Mouse (Mus musculus) WW6 (cell line): ENCODE results near the gene Fubp3.
A peak's percentile ranks its signal among the peaks of the same experiment; 100 is the strongest.
"Not testable (repeated sequence)": the region's sequence is repeated elsewhere in the genome, so short reads cannot be mapped to it uniquely, and the experiment has no call there.

Experiments
- DNase-seq: peaks from one replicate; pipeline ENCODE4 v3.0.0-alpha.2; 2013; ENCODE audit warnings: low read depth, low spot score

The Fubp3 gene

DNA sequence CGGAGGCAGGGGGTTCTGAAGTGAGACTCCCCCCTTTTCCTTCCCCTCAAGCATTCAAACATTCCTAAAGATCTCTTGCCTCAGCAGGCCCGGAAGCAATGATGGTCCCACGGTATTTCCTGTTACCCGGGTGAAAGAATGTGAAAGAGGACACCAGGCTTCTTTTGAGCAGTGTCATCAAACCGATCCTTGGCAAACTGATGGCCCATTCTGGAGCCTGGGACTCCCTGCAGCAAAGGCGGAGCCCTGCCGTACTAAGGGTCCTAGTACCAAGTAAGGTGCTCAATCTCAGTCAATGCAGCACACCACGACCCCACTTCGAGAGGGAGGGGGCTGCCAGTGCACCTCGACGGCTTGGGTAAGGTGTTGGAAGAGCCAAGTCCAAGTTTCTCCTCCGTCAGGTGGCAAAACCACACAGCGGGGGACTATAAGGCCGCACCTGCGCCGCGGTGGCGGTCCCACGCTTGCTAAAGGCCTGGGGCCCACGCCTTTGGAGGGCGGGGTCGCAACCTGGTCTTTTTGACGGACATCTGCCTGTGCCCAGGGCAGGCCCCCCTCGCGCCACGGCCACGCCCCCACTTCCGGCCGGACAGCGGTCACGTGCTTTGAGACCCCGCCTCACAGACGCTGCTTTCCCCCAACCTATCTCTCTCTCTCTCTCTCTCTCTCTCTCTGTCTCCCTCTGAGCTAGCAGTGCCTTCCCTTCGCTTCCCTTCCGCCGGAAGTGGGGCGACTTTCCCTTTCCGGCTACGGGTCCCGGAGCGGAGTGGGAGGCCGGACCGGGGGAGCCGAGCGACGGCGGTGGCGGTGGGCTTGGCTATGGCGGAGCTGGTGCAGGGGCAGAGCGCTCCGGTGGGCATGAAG is at the start of gene Fubp3:
Gene Fubp3 (plus strand): TSS at position 601 of the 864 bp plus-strand sequence.
- DNase-seq, result peak; percentile 89

DNA sequence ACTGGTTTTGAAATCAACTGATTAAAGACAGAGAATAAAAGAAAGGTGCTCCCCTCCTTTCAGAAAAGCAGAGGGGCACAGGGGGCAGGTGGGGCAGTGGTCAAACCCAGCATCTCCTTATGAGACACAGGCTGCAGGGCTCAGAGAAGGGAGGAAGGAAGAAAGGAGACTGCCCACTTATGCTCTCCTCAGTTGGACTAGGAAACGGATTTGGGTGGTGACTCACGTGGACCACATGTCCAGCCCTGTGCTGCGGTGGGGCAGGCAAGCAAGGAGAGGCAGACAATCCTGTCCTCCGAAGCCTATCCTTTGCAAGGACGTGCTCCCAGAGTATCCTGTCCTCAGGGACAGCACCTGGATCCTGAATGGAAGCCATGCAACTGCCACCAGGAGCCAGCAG is 47.8 kb upstream of the Fubp3 start:
- no peak for DNase-seq

DNA sequence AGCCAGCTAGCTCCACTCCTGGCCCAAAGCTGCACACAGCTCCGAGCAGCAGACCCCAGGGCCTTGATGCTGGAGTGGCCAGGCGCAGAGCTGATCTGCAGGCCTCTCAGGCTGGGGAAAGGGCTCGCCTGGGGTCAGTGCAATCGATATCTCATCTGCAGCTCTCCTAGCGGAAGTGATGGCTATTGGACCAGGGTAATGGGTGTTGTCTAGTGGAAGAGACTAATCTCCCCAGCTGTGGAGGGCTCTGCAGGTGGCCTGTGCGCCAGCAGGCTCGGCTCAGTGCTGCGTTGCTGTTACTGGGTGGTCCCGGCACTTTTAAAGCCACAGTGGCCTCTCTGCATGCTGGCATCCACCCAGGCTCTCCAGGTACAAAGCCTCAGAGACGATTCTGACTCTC is 46.7 kb upstream of the Fubp3 start:
- no peak for DNase-seq

DNA sequence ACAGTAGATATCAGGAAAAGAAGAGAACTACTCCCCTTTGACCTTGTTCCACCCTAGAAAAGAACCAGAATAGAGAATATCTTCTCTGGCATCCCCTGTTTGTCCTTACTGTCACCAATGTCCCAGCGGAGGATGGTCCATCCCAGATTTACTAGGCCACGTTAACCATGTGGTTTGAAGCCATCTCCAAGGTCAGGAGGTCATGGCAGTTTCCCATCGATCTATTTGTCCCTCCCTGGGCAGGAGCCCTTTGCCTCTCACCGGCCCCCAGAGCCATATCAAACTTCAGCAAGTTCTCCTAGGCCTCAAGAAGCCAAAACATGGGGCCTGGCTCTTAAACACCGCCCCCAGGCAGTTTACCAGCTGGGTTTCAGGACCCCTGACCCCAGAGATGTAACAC is 42.2 kb upstream of the Fubp3 start:
- DNase-seq, result no peak

DNA sequence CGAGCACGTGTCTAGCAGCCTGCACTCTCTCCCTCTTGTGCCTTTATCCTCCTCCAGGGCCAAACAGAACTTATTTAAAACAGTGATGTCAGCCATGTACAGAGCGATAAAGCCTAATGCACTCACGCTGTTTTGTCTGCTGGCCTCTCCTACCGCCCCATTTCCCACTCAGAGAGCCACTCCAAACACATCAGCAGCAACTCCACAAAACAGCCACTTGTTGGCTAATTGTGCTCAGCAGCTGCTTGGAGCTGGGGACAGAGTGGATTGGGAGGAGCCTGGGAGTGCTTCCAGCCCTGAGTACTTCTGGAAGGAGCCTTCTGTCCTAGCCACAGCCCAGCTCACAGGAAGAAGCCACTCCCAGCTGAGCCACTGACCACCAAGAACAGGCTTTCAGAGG is 35.4 kb upstream of the Fubp3 start:
- no peak for DNase-seq

DNA sequence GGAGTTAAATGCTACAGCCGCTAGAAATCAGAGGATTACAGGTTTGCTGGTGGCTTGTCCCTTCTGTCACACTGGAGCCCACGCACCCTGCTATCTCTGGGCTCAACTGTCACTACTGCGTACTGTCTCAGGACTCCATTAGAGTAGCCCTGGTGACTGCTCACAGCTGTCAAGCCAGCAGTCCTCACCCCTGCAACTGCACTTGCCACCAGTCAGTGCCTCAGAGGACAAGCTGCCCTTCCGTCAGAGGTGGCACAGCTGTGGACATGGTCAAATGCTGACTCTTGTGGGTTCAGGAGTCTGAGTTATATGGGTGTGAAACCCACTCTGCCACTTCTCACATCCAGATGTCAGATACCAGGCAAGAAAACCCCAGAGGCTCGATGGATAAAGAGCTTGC is 33.7 kb upstream of the Fubp3 start:
- DNase-seq, result no peak

DNA sequence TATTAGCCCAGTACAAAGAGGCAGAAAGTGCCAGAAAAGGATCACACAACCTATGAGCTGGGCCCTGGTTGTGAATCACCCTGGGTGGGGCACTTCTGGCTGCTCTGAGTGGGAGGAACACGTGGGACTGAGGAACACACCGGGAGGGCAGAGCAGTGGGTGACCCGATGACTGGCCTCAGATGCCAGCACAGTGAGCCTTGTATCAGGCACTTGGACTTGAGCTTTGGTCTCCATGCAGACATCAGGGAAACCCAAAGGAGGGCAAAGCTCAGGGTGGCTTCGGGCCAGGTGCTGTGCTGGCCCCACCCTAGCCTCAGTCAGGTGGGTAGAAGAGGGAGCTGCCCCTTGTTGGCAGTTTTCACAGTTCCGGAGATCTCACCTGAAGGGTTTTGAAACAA is 30.9 kb upstream of the Fubp3 start:
- no peak for DNase-seq

DNA sequence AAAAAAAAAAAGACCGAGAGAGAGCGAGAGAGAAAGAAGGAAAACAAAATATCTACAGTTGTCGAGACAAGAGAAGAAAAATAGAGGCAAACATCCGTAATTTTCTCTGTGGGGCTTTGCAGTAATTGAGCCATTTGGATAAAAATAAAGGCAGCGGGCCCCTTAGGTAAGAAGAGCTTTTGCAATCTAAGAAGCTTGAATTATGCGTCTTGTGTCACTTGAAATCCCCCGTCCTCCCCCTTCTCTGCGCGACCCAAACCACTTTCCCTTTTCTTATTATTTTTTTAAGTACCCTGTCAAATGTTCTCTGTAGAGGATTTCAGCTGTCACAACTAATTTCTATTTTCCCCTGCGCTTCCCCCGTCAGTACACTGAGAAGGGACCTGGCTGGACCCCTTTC is 24.7 kb upstream of the Fubp3 start:
- no peak for DNase-seq

DNA sequence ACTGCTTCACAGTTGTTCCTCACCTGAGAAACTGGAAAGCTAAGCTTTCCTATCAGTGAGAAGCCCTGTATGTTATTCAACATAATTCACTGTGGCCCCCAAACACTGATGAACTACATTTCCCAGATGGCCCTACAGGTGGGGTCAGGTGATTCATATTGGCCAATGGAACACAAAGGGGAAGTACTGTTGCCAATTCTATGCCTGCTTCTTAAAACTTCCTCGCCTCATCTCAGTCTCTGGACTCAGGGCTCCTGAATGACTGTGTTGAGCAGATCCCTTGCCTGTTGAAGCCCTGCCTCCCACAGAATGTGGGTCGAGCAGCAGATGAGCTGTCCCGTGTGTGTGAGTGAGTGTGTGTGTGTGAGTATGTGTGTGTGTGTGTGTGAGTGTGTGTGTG is 21.9 kb upstream of the Fubp3 start:
- DNase-seq, result no peak

DNA sequence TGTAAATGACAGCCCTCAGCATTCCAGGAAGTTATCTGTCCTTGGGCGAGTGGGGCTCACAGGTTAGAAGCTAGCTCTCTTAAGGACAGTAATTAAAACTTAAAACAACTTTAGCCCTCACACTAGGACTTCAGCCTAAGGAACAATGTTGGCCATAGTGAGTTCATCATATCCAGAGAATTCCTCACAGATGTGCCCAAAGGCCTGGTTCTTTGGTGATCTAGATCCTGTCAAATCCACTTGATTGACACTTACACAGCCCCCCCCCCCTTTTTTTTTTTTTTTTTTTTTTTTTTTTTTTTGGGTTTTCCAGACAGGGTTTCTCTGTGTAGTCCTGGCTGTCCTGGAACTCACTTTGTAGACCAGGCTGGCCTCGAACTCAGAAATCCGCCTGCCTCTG is 21.1 kb upstream of the Fubp3 start:
- not testable (repeated sequence) for DNase-seq

DNA sequence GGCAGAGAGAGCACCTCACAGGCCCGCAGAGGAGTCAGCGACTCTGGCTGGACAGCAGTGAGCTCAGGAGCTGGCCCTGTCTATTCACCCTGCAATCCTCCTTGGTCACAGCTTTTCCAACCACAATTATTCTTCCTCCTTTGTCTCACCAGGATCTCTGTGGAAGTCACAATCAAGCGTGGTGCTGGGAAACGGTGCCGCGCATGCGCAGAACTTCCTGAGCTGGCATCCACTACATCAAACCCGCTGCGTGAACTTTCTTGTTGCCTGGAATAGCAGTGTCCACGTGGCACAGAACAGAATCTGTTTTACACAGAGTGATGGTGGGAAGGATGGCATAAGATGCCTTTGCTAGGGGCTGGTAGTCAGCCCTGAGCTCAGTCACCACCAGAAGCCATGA is 20.5 kb upstream of the Fubp3 start:
- DNase-seq, result no peak

DNA sequence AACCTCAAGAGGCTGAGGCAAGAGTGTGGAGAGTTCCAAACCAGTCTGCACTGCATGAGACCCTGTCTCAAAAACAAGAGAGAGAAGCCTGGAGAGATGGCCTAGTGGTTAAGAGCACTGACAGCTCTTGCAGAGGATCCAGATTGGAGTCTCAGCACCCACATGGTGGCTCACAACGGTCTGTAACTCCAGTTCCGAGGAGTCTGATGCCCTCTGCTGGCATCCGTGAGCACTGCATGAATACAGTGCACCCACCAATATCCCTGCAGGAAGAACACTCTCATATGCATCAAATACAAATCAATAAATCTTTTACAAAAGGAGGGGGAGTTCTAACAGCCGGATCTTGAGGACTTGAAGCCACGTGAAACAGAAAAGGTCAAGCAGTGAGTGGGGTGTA is 17.8 kb upstream of the Fubp3 start:
- no peak for DNase-seq

DNA sequence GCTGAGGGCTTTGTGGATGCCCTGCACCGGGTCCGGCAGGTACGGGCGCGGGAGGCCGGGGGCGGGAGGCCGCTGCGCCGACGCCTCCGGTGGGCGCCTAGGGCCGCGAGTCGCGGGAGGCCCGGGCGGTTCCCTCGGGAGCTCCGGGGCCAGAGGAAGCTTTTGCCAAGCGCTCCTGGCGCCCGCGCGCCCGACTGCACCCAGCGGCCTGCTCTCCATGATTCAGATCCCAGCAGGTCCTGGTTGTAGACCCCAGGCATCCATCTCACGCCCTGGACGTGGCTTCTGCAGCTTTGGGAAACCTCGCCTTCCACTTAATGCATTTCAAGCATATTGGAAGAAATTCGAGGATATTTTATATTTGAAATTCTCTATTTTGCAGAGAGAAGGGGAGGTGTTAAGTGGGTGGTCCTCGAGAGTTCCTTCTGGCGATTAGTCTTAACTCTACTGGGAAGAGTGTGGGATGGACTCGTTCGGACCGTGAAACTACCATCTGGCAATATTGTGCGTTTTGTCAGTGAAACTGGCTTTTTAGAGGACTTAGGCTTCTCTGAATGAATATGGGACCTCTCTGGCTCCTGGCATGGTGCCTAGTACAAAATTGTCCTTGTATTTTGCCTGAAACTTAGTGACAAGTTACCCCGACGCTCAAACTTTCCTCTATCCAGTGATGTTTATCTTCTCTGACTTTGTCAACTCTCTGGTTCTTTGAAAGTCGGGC is 624 bp downstream of the Fubp3 start:
- no peak for DNase-seq

DNA sequence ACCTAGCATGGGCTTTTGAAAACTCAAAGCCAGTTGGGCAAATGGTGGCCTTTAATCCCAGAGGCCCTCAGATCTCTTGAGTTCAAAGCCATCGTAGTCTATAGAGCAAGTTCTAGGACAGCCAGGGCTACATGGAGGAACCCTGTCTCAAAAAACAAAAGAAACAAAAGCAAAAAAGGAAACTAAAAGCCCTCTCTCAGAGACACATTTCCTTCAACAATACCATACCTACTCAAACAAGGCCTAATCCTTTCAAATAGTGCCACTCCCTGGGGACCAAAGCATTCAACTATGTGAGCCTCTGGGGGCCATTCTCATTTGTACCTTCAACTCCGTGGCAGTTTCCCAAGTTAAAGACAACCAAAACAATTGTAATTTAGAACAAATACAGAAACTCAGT is 9.2 kb downstream of the Fubp3 start:
- DNase-seq, result no peak

DNA sequence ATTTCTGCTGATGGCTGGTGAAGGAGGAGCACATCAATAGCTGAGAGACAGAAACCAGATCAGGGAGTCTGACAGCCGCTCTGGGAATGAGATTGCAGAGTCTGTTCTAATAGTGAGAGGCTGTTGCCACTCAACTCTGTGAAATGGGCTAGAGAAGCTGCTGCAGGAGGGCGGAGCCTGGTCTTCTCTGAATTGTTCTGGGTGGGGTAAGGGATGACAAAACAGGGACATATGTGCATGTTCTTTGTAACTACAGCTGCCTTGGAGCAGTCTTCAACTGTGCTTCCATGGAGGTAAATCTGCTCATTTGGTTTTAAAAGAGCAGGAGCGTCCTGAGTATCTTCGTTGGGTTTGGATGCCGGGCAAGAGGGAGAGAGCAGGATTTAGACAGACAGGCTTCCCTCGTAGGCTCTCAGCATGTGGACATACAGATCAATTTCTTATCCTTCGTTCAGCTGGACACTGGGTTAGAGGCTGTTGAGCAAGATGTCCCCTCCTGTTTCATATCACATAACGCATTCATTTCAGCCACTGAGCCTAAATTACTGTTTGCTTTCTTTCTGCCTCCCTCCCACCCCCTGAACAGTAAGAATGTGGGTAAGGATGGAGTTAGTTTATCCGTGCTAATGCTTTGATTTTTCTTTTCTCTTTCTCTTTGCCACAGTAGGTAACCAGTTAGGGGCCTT is 19.5 kb downstream of the Fubp3 start:
- no peak for DNase-seq

DNA sequence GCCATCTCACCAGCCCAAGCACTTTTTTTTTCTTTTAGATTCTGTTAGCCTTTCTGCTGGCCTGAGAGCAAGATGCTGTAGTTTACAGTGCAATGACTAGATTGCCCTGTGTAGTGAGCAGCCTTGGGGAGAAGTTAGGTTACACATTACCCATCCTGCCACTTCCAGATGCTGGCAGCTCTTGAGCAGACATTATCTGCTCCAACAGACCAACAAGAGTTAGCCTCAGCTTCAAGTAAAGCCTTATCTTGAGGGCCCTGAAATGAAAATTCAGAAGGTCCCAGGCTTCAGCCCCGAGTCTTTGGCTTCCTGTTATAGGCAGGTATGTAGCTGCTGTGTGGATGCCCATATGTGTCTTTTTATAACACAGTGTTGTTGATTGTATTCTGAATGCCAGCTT is 35.1 kb downstream of the Fubp3 start:
- DNase-seq, result no peak

DNA sequence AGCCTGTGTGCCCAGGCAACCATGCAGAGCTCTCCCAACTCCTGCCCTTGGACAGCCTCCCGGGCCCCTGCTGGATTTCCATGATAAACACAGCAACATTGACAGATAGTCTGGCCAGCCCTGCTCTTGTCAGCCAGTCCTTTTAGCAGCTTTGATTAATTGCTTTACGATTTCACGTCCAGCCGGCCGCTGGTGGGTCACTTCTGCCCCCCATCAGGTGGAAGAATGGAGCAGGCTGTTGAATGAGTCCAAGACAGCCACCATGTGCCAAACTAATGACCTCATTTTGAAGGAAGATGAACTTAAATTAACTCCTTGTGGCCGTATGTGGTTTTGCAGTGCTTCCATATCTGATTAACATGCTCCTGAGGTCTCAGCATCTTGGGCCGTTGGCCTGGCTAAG is 37.4 kb downstream of the Fubp3 start:
- DNase-seq, result no peak

DNA sequence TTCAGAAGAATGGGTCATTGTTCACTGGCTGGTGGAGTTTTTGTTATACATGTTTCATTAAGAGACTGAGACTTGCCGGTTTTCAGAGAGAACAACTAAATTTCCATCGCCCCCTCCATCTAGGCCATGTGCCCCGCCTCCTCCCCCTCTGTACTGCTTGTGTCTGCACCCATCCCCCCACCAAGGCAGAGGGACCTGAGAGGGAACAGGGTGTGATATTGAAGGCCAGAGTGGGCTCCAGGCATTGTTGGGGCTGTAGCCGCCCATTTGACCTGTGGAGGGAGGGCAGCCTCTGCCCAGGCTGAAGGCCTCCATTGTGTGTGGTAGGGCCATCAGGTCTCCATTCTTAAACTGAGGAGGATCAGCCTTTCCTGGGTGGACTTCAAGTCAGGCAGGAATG is 38.5 kb downstream of the Fubp3 start:
- no peak for DNase-seq

DNA sequence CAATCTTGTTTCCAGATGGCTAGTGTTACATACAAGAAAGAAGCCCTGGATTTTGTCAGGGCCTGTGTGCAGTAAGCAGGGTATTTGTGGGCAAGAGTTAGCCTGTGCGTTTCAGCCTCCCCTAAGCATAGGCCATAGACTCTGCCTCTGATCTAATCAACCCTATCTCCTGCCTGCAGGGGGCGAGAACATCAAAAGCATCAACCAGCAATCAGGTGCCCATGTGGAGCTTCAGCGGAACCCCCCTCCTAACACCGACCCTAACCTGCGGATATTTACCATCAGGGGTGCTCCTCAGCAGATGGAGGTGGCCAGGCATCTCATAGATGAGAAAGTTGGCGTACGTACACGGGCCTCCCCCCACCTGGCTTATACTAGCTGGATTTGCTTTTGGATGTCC is 38.9 kb downstream of the Fubp3 start:
- no peak for DNase-seq

DNA sequence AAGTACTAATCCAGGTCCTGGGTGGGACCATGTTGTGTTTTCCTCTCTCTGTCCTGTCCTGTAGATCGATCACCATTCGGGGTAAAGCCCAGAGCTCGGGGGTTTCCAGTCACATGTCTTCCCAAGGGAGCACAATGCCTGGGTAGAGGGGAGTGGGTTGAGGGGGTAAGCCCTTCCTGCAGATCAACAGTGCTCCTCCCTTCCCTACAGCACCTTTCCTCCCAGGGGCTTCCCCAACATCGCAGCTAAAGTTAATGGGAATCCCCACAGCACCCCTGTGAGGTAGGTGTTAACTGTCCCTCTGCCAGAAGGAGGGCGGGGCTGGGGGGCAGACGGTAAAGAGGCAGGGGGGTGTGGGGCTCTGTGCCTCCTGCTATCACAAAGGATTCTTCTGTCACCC is 40.2 kb downstream of the Fubp3 start:
- DNase-seq, result no peak

DNA sequence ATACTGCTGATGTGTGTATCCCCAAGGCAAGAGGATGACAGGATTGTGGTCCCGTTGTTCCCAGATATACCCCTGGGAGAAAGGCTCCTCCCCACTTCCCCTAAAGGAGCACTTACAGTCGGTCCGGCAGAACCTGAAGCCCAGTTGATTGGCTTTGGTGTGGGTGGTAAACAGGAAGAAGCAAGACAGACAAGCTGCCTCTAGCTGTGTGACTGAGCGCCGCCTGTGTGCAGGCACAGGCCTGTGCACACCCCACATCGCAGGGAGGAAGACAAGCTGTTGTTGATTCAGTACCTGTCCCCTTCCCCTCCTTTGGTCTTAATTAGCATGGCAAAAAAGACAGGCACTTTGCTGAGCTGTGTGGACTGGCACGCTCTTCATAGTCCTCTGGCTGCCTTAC is 41.3 kb downstream of the Fubp3 start:
- no peak for DNase-seq

DNA sequence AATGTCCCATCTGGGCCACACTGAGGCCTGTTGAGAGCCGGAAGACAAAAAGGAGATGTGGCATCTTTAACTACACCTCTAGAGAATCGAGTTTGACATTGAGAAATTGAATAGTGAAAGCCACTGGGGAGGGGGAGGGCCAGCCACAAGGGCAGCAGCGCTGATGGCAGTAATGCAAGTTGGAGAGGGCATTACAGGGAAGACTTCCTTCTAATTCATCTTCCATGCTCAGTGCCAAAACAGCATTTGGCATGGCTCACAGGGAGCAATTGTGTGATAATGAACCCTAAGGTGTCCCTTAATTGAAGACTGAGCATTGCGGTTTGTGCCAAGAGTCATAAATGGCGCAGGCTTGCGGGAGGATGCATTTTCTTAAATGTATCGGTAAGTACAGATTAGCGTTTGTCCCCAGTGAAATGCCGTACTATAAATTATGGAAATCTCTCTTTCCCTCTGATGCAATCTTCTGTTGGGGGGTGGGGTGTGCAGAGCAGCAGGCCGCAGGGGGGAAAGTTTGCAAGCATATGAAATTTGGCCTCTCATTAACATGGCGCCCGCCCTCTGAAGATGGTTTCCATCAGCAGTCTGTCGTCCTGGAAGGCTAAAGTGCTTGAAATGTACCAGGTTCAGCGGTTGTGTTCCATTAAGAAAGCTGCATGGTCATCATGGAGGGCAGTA is 46.2 kb downstream of the Fubp3 start:
- DNase-seq, result no peak
